Mouse (Mus musculus) liver, embryonic 12.5 days (tissue): ENCODE measurements around the gene Evc2. TPM values are rescaled to one million over a fixed set of nuclear protein-coding genes. Genes with fewer than 3 reads are reported as not detected.

Experiments used
- ATAC-seq: fragments of 200-750 bp; cut with Nextera tagmentation; 2 replicates; pipeline ENCODE4 v1.8.0; 2017; ENCODE audit warnings: moderate number of reproducible peaks, mild to moderate bottlenecking, moderate library complexity
- H3K27ac ChIP-seq: fragments of 300-500 bp; sonication (generic); 2 replicates; pipeline ENCODE4 v1.5.1; 2016; ENCODE audit warnings: mild to moderate bottlenecking
- H3K27me3 ChIP-seq: fragments of 300-500 bp; sonication (generic); replicated peaks from 2 replicates; pipeline ENCODE4 v1.6.1; 2016; ENCODE audit warnings: mild to moderate bottlenecking, moderate library complexity
- H3K36me3 ChIP-seq: fragments of 300-500 bp; sonication (generic); 2 replicates; pipeline ENCODE4 v1.6.1; 2016; ENCODE audit warnings: mild to moderate bottlenecking, moderate library complexity
- H3K4me1 ChIP-seq: fragments of 300-500 bp; sonication (generic); 2 replicates; pipeline ENCODE4 v1.6.1; 2016
- H3K4me2 ChIP-seq: fragments of 300-500 bp; sonication (generic); 2 replicates; pipeline ENCODE4 v1.6.1; 2016; ENCODE audit warnings: mild to moderate bottlenecking, moderate library complexity
- H3K4me3 ChIP-seq: fragments of 300-500 bp; sonication (generic); 2 replicates; pipeline ENCODE4 v1.5.1; 2016; ENCODE audit warnings: mild to moderate bottlenecking, moderate library complexity
- H3K9ac ChIP-seq: fragments of 300-500 bp; sonication (generic); 2 replicates; pipeline ENCODE4 v1.6.1; 2016; ENCODE audit warnings: mild to moderate bottlenecking, moderate library complexity
- H3K9me3 ChIP-seq: fragments of 300-500 bp; sonication (generic); replicated peaks from 2 replicates; pipeline ENCODE4 v1.6.1; 2016; ENCODE audit warnings: mild to moderate bottlenecking, moderate library complexity
- WGBS: fragments of 180-500 bp; shearing (Covaris S2); methylation state at CpG from one replicate; pipeline ENCODE4 v1.1.7; 2016; ENCODE audit not compliant: insufficient replicate concordance; 5-methylcytosine and 5-hydroxymethylcytosine counted together
- polyA plus RNA-seq: library from polyadenylated mRNA; unstranded; fragments of >200 nt; fragmentation: Nextera tagmentation; extraction: Ambion mirVana; gene quantifications from 2 replicates; pipeline ENCODE4 v1.2.1, GENCODE M21; 2016

Gene Evc2
- polyA plus RNA-seq, 1 experiment from 2014 or later, result 5.8 TPM

GRCm38 (mm10) chr5:37447546-37447945 is 109.2 kb downstream of the Evc2 start:
- no peaks in the 10 kb centered on the region for H3K27me3 ChIP-seq
- no peak overlapping the region for H3K4me3 ChIP-seq
- H3K27ac ChIP-seq, result no peak overlapping the region
- no peaks in the 10 kb centered on the region for H3K36me3 ChIP-seq
- no peak for ATAC-seq
- 51% methylated on average over 3 of the region's 3 CpGs for WGBS
- no peak overlapping the region for H3K9ac ChIP-seq
- H3K4me2 ChIP-seq, result no peak overlapping the region
- H3K4me1 ChIP-seq, result no peaks in the 10 kb centered on the region
- H3K9me3 ChIP-seq, result no peaks in the 10 kb centered on the region

- Histone ChIP-seq H3K9ac (peak overlapping the region; percentile 44; the same call in 1 of the 2 replicates), H3K27ac (peak overlapping the region; percentile 90), H3K9me3 (no peaks in the 10 kb centered on the region), H3K4me2 (peak overlapping the region; percentile 46), H3K36me3 (no peaks in the 10 kb centered on the region), H3K4me1 (peaks cover 16% of the 10 kb centered on the region; the same call in 1 of the 2 replicates), H3K27me3 (no peaks in the 10 kb centered on the region), H3K4me3 (no peak overlapping the region)
- 38% methylated on average over 2 of the region's 2 CpGs for WGBS
- ATAC-seq, result peak; percentile 79
These were observed 118.3 kb downstream of the Evc2 start for GRCm38 (mm10) chr5:37456590-37456989.

GRCm38 (mm10) chr5:37457191-37457590 is 118.9 kb downstream of the Evc2 start:
- H3K4me2 ChIP-seq, result peak overlapping the region; percentile 46
- H3K4me1 ChIP-seq, result peaks cover 16% of the 10 kb centered on the region; the same call in 1 of the 2 replicates
- no peak overlapping the region for H3K4me3 ChIP-seq
- H3K9ac ChIP-seq, result peak overlapping the region; percentile 44; the same call in 1 of the 2 replicates
- H3K9me3 ChIP-seq, result no peaks in the 10 kb centered on the region
- 33% methylated on average over 5 of the region's 5 CpGs for WGBS
- H3K36me3 ChIP-seq, result no peaks in the 10 kb centered on the region
- peak; percentile 89 for ATAC-seq
- peak overlapping the region; percentile 90 for H3K27ac ChIP-seq
- no peaks in the 10 kb centered on the region for H3K27me3 ChIP-seq

- 47% methylated on average over 2 of the region's 2 CpGs for WGBS
- H3K36me3 ChIP-seq, result no peaks in the 10 kb centered on the region
- no peaks in the 10 kb centered on the region for H3K9me3 ChIP-seq
- H3K4me1 ChIP-seq, result peaks cover 16% of the 10 kb centered on the region; the same call in 1 of the 2 replicates
- H3K4me3 ChIP-seq, result no peak overlapping the region
- ATAC-seq, result peak; percentile 77
- no peak overlapping the region for H3K9ac ChIP-seq
- no peak overlapping the region for H3K4me2 ChIP-seq
- no peaks in the 10 kb centered on the region for H3K27me3 ChIP-seq
- H3K27ac ChIP-seq, result peak overlapping the region; percentile 90
These were observed 119.5 kb downstream of the Evc2 start for GRCm38 (mm10) chr5:37457831-37458230.

GRCm38 (mm10) chr5:37458236-37458635 is 119.9 kb downstream of the Evc2 start:
- peaks cover 16% of the 10 kb centered on the region; the same call in 1 of the 2 replicates for H3K4me1 ChIP-seq
- H3K4me3 ChIP-seq, result no peak overlapping the region
- H3K9me3 ChIP-seq, result no peaks in the 10 kb centered on the region
- ATAC-seq, result no peak
- 53% methylated on average over 2 of the region's 2 CpGs for WGBS
- H3K27me3 ChIP-seq, result no peaks in the 10 kb centered on the region
- no peaks in the 10 kb centered on the region for H3K36me3 ChIP-seq
- no peak overlapping the region for H3K9ac ChIP-seq
- peak overlapping the region; percentile 90 for H3K27ac ChIP-seq
- H3K4me2 ChIP-seq, result no peak overlapping the region

- Histone ChIP-seq H3K4me2 (no peak overlapping the region), H3K27me3 (peaks cover 5% of the 10 kb centered on the region; the same call in 1 of the 2 replicates), H3K36me3 (no peaks in the 10 kb centered on the region), H3K27ac (no peak overlapping the region), H3K9me3 (no peaks in the 10 kb centered on the region), H3K9ac (no peak overlapping the region), H3K4me1 (no peaks in the 10 kb centered on the region), H3K4me3 (no peak overlapping the region)
- no peak for ATAC-seq
- 76% methylated on average over 10 of the region's 10 CpGs for WGBS
These were observed 127.2 kb downstream of the Evc2 start for GRCm38 (mm10) chr5:37465461-37465860.

GRCm38 (mm10) chr5:37467646-37468045 is 129.3 kb downstream of the Evc2 start:
- no peaks in the 10 kb centered on the region for H3K9me3 ChIP-seq
- no peak for ATAC-seq
- H3K27me3 ChIP-seq, result peaks cover 5% of the 10 kb centered on the region; the same call in 1 of the 2 replicates
- 46% methylated on average over 2 of the region's 2 CpGs for WGBS
- H3K4me1 ChIP-seq, result no peaks in the 10 kb centered on the region
- no peak overlapping the region for H3K27ac ChIP-seq
- no peak overlapping the region for H3K4me3 ChIP-seq
- no peak overlapping the region for H3K4me2 ChIP-seq
- no peak overlapping the region for H3K9ac ChIP-seq
- H3K36me3 ChIP-seq, result no peaks in the 10 kb centered on the region

GRCm38 (mm10) chr5:37469031-37469430 is 130.7 kb downstream of the Evc2 start:
- peaks cover 5% of the 10 kb centered on the region; the same call in 1 of the 2 replicates for H3K27me3 ChIP-seq
- H3K27ac ChIP-seq, result no peak overlapping the region
- no peak overlapping the region for H3K4me3 ChIP-seq
- no peaks in the 10 kb centered on the region for H3K36me3 ChIP-seq
- no peak overlapping the region for H3K9ac ChIP-seq
- H3K9me3 ChIP-seq, result no peaks in the 10 kb centered on the region
- no peak overlapping the region for H3K4me2 ChIP-seq
- WGBS, result 56% methylated on average over 5 of the region's 5 CpGs
- H3K4me1 ChIP-seq, result no peaks in the 10 kb centered on the region
- ATAC-seq, result no peak

- no peak overlapping the region for H3K27ac ChIP-seq
- no peak overlapping the region for H3K4me2 ChIP-seq
- H3K9me3 ChIP-seq, result no peaks in the 10 kb centered on the region
- H3K27me3 ChIP-seq, result 0 out of 2 replicates have a peak, but pooled peaks cover 5% of the 10 kb centered on the region
- WGBS, result 72% methylated on average over 4 of the region's 4 CpGs
- no peaks in the 10 kb centered on the region for H3K4me1 ChIP-seq
- H3K9ac ChIP-seq, result no peak overlapping the region
- no peak overlapping the region for H3K4me3 ChIP-seq
- H3K36me3 ChIP-seq, result no peaks in the 10 kb centered on the region
- ATAC-seq, result no peak
These were observed 133.3 kb downstream of the Evc2 start for GRCm38 (mm10) chr5:37471584-37471983.

GRCm38 (mm10) chr5:37472025-37472608 is 133.8 kb downstream of the Evc2 start:
- no peak for ATAC-seq
- no peaks in the 10 kb centered on the region for H3K36me3 ChIP-seq
- H3K4me2 ChIP-seq, result no peak overlapping the region
- WGBS, result 40% methylated on average over 3 of the region's 3 CpGs
- no peak overlapping the region for H3K4me3 ChIP-seq
- no peak overlapping the region for H3K27ac ChIP-seq
- no peaks in the 10 kb centered on the region for H3K4me1 ChIP-seq
- H3K27me3 ChIP-seq, result 0 out of 2 replicates have a peak, but pooled peaks cover 5% of the 10 kb centered on the region
- H3K9me3 ChIP-seq, result no peaks in the 10 kb centered on the region
- no peak overlapping the region for H3K9ac ChIP-seq
